Mouse (Mus musculus) liver, postnatal 0 days (tissue): ENCODE results near the gene Znhit1. TPM values are rescaled to one million over a fixed set of nuclear protein-coding genes. Genes with fewer than 3 reads are reported as not detected.
A peak's percentile ranks its signal among the peaks of the same experiment; 100 is the strongest.

Experiments used
- ATAC-seq: fragments of 200-750 bp; cut with Nextera tagmentation; 2 replicates; pipeline ENCODE4 v1.8.0; 2017; ENCODE audit warnings: mild to moderate bottlenecking, moderate library complexity
- DNase-seq: peaks from one replicate; pipeline ENCODE4 v3.0.0-alpha.2; 2016
- H3K27ac ChIP-seq: fragments of 300-500 bp; sonication (generic); 2 replicates; pipeline ENCODE4 v1.5.1; 2014; ENCODE audit warnings: antibody characterized with exemption, moderate library complexity, mild to moderate bottlenecking, low read depth
- H3K27me3 ChIP-seq: fragments of 300-500 bp; sonication (generic); 2 replicates; pipeline ENCODE4 v1.6.1; 2014; ENCODE audit warnings: low read length, control low read depth, mixed read lengths; ENCODE audit not compliant: insufficient read depth
- H3K36me3 ChIP-seq: fragments of 300-500 bp; sonication (generic); replicated peaks from 2 replicates; pipeline ENCODE4 v1.6.1; 2014; ENCODE audit warnings: mild to moderate bottlenecking, control low read depth, low read length, moderate library complexity, mixed read lengths; ENCODE audit not compliant: insufficient read depth
- H3K4me1 ChIP-seq: fragments of 300-500 bp; sonication (generic); 2 replicates; pipeline ENCODE4 v1.6.1; 2014; ENCODE audit warnings: antibody characterized with exemption, mild to moderate bottlenecking, control low read depth; ENCODE audit not compliant: insufficient read depth
- H3K4me2 ChIP-seq: fragments of 300-500 bp; sonication (generic); 2 replicates; pipeline ENCODE4 v1.6.1; 2014; ENCODE audit warnings: low read depth, mild to moderate bottlenecking, low read length, moderate library complexity, mixed read lengths
- H3K4me3 ChIP-seq: fragments of 300-500 bp; sonication (generic); 2 replicates; pipeline ENCODE4 v1.5.1; 2014; ENCODE audit warnings: low read depth, low read length
- H3K9ac ChIP-seq: fragments of 300-500 bp; sonication (generic); replicated peaks from 2 replicates; pipeline ENCODE4 v1.6.1; 2014; ENCODE audit warnings: mild to moderate bottlenecking, moderate library complexity
- H3K9me3 ChIP-seq: fragments of 300-500 bp; sonication (generic); 2 replicates; pipeline ENCODE4 v1.6.1; 2016; ENCODE audit warnings: mild to moderate bottlenecking, control low read depth, low read length, mixed read lengths
- CTCF ChIP-seq: sonication (generic); IDR thresholded peaks from 2 replicates; pipeline ENCODE4 v1.5.1; 2016; ENCODE audit warnings: antibody characterized with exemption, low read depth
- EP300 ChIP-seq: IDR thresholded peaks from 2 replicates; pipeline ENCODE4 v1.6.1; 2016; ENCODE audit warnings: antibody characterized with exemption, low read depth, mild to moderate bottlenecking
- WGBS: fragments of 180-500 bp; shearing (Covaris S2); extraction: QIAGEN DNeasy Blood & Tissue Kit; methylation state at CpG from one replicate; pipeline ENCODE4 v1.1.7; 2014; ENCODE audit not compliant: insufficient replicate concordance; 5-methylcytosine and 5-hydroxymethylcytosine counted together
- polyA plus RNA-seq: library from polyadenylated mRNA; unstranded; fragments of >200 nt; fragmentation: Nextera tagmentation; extraction: Ambion mirVana; gene quantifications from 2 replicates; pipeline ENCODE4 v1.2.1, GENCODE M21; 2015

The Znhit1 gene
- polyA plus RNA-seq, 1 experiment from 2014 or later: 44.1 TPM

DNA sequence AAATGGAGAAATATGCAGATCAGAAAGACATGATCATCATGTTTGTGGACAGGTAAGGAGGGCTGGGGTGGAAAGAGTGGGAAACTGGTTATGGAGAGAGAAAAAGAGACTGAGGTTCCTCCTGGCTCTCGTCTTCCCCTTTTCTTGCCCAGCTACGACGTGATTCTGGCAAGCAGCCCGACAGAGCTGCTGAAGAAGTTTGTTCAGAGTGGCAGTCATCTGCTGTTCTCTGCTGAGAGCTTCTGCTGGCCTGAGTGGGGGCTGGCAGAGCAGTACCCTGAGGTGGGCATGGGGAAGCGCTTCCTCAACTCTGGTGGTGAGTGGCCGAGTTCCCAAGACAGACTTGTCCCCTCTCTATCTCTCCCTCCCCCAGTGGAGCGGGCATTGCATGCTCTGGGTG, 599 bp upstream of the Znhit1 start:
- 42% methylated on average over 6 of the region's 7 CpGs for WGBS
- H3K27ac ChIP-seq: no peak overlapping the region
- H3K9me3 ChIP-seq: no peaks in the 10 kb centered on the region
- H3K4me2 ChIP-seq: peak overlapping the region; percentile 99
- no peak for TF ChIP-seq CTCF
- no peak for TF ChIP-seq EP300
- H3K4me1 ChIP-seq: peaks cover 16% of the 10 kb centered on the region
- H3K36me3 ChIP-seq: peaks cover 33% of the 10 kb centered on the region; the same call in 1 of the 2 replicates
- peak overlapping the region; percentile 99; the same call in 1 of the 2 replicates for H3K4me3 ChIP-seq
- no peaks in the 10 kb centered on the region for H3K27me3 ChIP-seq
- ATAC-seq: no peak
- 0 out of 2 replicates have a peak overlapping the region, but pooled peaks have one; percentile 91 for H3K9ac ChIP-seq
- DNase-seq: no peak

GRCm38 (mm10) chr5:136987138-136987933, 485 bp downstream of the Znhit1 start:
- ATAC-seq (peak; percentile 60), DNase-seq (peak; percentile 81)
- H3K4me2 ChIP-seq: peak overlapping the region; percentile 99
- no peaks in the 10 kb centered on the region for H3K27me3 ChIP-seq
- H3K4me3 ChIP-seq: peak overlapping the region; percentile 99
- peak overlapping the region; percentile 91 for H3K27ac ChIP-seq
- no peaks in the 10 kb centered on the region for H3K9me3 ChIP-seq
- WGBS: 1% methylated on average over 65 of the region's 67 CpGs
- no peak for TF ChIP-seq CTCF
- TF ChIP-seq EP300: no peak
- H3K9ac ChIP-seq: peak overlapping the region; percentile 91
- H3K4me1 ChIP-seq: peaks cover 16% of the 10 kb centered on the region
- peaks cover 34% of the 10 kb centered on the region; the same call in 1 of the 2 replicates for H3K36me3 ChIP-seq

- Histone ChIP-seq H3K9me3 (no peaks in the 10 kb centered on the region), H3K4me2 (peak within 1 kb of the TSS; percentile 99), H3K4me3 (peak within 1 kb of the TSS; percentile 99), H3K27ac (peak within 1 kb of the TSS; percentile 91), H3K9ac (peak within 1 kb of the TSS; percentile 91), H3K4me1 (peaks cover 16% of the 10 kb centered on the region), H3K27me3 (no peaks in the 10 kb centered on the region), H3K36me3 (peaks cover 31% of the 10 kb centered on the region; the same call in 1 of the 2 replicates)
- TF ChIP-seq EP300 (no peak), CTCF (no peak)
- WGBS: under 1% methylated on average over 26 of the region's 26 CpGs
- peak; percentile 95 for ATAC-seq
- peak; percentile 97 for DNase-seq
Measured at GRCm38 (mm10) chr5:136986695-136987137, 1.1 kb downstream of the Znhit1 start, which contains the start of gene Plod3. TSS of gene Plod3 (plus strand) at chr5:136987019.

GRCm38 (mm10) chr5:136984828-136985227, 3.0 kb downstream of the Znhit1 start:
- 62% methylated on average over 14 of the region's 14 CpGs for WGBS
- no peak for ATAC-seq

GRCm38 (mm10) chr5:136982338-136982930, 5.4 kb downstream of the Znhit1 start:
- H3K4me2 ChIP-seq: no peak overlapping the region
- WGBS: 61% methylated on average over 14 of the region's 16 CpGs
- H3K27ac ChIP-seq: no peak overlapping the region
- TF ChIP-seq CTCF (peak; percentile 63), EP300 (no peak)
- H3K9ac ChIP-seq: no peak overlapping the region
- peaks cover 18% of the 10 kb centered on the region for H3K36me3 ChIP-seq
- no peak overlapping the region for H3K4me3 ChIP-seq
- peak; percentile 69 for DNase-seq
- peaks cover 8% of the 10 kb centered on the region for H3K4me1 ChIP-seq
- H3K9me3 ChIP-seq: no peaks in the 10 kb centered on the region
- no peak for ATAC-seq
- H3K27me3 ChIP-seq: no peaks in the 10 kb centered on the region

More at GRCm38 (mm10) chr5:136984828-136985227, 3.0 kb downstream of the Znhit1 start:
- Histone ChIP-seq H3K36me3 (peaks cover 21% of the 10 kb centered on the region), H3K4me3 (no peak overlapping the region), H3K4me1 (peaks cover 16% of the 10 kb centered on the region), H3K9ac (no peak overlapping the region), H3K27me3 (no peaks in the 10 kb centered on the region), H3K9me3 (no peaks in the 10 kb centered on the region), H3K27ac (no peak overlapping the region), H3K4me2 (no peak overlapping the region)
- no peak for TF ChIP-seq CTCF
- TF ChIP-seq EP300: no peak
- no peak for DNase-seq

DNA sequence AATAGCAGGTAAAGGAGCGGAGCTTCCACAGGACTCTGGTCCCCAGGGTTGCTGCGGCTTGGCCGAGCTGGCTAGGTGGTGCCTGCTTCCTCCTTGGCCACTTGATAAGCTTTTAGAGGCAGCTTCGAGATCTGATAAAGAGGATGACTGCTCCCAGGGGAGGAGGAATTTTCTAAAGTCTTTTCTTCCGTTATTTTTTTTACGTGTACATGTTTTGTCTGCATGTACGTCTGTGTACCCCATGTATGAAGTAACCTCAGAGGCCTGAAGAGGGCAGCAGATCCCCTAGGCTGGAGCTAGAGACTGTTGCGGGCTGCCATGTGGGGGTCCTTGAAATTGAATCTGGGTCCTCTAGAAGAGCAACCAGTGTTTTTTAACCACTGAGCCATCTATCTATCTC, 6.8 kb downstream of the Znhit1 start:
- Histone ChIP-seq H3K9me3 (no peaks in the 10 kb centered on the region), H3K9ac (no peak overlapping the region), H3K4me1 (peaks cover 4% of the 10 kb centered on the region), H3K27ac (no peak overlapping the region), H3K36me3 (peaks cover 18% of the 10 kb centered on the region), H3K27me3 (no peaks in the 10 kb centered on the region), H3K4me3 (no peak overlapping the region), H3K4me2 (no peak overlapping the region)
- DNase-seq: no peak
- peak; percentile 43 for TF ChIP-seq CTCF
- no peak for TF ChIP-seq EP300
- WGBS: 83% methylated on average over 8 of the region's 8 CpGs
- ATAC-seq: no peak
